Mouse (Mus musculus) thymus, postnatal 14 days (tissue): ENCODE results near the gene Ppip5k2.

Source experiments
- DNase-seq: peaks from one replicate; pipeline ENCODE4 v3.0.0; 2021

Ppip5k2 gene

DNA sequence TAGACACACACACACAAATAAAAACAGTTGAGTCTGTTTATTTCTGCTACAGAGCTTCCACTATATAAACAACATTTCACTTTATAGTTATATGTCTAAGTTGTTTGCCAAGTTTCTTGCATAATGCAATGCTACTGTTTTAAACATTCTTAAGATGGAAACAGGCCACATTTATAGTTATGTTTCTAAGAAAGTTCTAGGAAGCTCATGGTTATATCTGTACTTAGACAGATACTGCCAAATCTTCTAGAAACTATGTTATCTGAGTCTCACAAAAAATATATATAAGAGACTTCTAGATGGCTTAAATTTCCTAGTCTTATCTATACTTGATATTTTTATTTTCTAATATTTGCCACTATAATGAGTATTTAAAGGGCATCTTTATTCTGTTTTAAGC, 17.0 kb downstream of the Ppip5k2 start:
- no peak for DNase-seq

DNA sequence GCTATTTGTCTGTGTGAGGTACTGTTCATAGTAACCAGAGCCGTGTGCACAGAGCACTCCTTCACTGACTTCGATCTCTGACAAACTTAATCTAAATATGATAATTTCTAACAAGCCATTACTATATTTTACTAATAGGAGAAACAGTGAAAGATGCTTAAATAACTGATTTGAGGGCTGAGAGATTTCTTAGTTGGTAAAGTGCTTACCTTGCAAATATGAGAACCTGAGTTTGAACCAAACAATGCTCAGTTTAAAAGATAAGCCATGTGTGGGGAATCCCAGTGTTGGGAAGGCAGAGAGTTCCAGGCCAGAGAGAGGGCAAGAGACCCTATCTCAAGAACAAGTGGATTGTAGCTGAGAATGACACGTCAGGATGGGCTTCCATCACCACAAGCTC, 22.0 kb downstream of the Ppip5k2 start:
- no peak for DNase-seq

- DNase-seq, result no peak
Observed at GRCm38 (mm10) chr1:97746261-97746660, 23.9 kb downstream of the Ppip5k2 start.

GRCm38 (mm10) chr1:97745712-97746111, 24.5 kb downstream of the Ppip5k2 start:
- no peak for DNase-seq

DNA sequence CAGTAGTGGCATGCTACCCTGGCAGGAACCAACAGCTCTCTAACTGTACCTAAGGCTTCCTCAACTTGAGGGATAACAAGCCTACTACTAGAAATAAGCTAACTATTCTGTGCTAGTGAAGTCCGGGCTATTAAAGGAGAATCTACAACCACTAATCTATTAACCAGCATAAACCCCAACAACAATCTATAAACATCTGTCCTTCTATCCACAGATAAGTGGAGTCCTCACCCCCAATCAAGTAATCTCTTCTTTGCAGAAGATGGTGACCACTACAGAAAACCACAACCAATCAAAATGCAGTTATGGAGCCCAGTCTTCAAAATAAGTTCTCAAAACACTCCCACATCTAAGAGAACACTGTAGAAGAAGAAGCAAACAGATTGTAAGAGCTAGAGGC, 27.1 kb downstream of the Ppip5k2 start:
- DNase-seq, result no peak

DNA sequence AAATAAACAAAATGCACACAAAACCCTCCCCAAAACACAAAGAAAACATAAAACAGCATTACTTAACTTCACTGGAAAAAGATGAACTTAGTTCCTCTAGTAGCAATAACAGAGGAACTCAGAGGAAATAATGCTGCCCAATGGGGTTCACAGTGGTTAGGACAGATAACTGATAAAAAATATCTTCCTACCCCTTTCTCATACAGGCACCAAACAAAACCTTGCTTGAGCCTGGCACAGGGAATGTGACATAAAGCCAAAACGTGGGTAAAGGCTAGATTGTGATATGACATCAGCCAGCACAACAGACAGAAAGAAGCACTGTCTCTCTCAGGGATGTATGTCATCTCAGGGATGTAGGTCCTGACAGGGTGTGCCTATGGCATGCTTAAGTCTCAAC, 40.9 kb downstream of the Ppip5k2 start:
- DNase-seq, result no peak

DNA sequence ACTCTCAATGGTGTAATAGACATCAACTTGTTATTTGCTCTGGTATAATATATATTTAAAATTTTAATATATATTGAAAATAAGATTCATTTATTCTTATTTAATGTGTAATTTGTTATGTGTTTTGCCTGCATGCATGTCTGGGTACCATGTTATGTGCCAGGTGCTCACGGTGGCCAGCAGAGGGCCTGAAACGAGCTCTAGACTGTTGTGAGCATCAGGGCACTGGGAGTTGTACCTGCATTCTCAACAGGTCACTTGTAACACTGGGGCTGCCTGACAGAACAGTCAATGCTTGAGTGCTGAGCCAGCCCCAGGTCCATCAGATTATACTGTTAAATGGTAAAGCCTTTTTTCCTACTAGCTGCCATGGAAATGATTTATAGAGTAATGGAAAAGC, 43.5 kb downstream of the Ppip5k2 start:
- DNase-seq, result peak; percentile 12

- DNase-seq, result no peak
Observed at GRCm38 (mm10) chr1:97718440-97718839, 51.8 kb downstream of the Ppip5k2 start.

DNA sequence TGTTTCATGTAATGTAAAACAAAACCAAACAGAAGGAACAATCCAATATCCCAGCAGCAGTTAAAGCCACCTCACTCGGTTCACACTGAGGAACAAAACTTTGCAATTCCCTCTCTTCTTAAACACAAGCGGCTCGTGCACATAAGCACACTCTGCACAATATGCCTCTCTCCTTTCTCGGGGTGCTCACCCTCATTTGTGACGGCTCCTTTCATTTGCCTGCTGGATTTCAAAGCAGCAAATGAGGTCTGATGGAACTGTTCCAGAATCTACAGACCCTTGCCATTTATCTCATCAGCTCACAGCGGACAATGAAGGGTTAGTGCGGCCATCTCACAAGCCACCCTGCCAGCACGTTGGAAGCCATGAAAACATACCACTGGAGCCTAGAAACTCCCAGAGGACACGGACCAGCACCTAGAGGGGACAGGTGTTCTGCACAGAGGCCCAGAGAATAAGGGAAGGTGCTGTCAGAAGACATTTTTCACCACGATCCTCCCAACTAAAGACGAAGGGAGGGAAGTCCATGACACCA, 55.8 kb downstream of the Ppip5k2 start:
- DNase-seq, result no peak

DNA sequence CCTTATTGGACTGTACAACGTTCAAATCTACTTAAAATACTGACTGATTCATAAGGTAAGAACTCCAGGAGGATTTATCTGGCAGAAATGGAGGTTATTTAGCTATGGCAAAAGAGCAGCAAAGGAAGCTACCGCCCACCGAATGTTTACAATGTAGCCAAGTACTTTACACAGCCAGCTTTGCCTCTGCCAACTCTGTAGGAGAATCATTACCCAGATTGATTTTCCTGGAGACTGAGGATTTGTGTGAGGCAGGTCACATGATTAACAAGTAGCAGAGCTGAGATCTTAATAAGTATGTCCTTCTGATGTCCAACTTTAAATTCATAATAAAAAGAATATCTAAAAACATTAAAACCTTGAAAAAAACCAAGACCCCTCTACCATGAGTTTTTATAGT, 59.7 kb downstream of the Ppip5k2 start:
- no peak for DNase-seq

GRCm38 (mm10) chr1:97705389-97705788, 64.8 kb downstream of the Ppip5k2 start:
- DNase-seq, result no peak

DNA sequence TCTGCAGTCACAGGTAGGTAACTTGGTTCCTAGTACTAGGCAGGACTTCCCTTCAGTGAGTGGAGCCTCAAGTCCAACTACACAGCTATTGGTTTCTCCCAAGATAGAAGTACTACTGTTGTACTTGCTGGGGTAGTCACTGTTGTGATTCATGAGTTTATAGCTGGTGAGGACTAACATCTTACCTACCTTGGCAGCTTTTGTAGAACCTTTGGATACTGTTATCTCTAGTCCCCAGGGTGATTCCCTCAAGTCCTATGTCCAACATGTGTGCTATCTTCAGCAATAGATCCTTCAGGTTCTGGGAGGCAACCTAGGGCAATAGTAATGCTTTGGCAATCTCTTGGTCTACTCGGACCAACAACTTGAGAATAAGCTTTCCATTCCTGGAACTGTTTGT, 65.6 kb downstream of the Ppip5k2 start:
- DNase-seq, result no peak

- no peak for DNase-seq
Observed at GRCm38 (mm10) chr1:97698956-97699570, 71.1 kb downstream of the Ppip5k2 start.

- no peak for DNase-seq
Observed at GRCm38 (mm10) chr1:97697273-97697672, 72.9 kb downstream of the Ppip5k2 start.

DNA sequence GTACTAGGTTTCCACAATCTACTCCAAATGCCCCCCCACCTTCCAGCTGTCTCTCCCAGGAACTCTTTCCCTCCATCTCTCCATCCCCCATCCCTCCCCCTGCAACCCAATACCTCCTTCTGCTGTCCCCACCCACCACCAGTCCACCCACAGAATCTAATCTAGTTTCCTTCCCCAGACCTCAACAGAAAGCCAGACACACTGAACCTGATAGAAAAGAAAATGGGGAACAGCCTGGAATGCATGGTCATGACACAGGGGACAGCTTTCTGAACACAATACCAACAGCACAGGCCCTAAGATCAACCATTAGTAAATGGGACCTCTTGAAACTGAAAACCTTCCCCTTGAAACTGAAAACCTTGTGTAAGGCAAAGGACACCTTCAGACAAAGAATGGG, 76.4 kb downstream of the Ppip5k2 start:
- no peak for DNase-seq

GRCm38 (mm10) chr1:97688756-97689155, 81.5 kb downstream of the Ppip5k2 start:
- peak; percentile 78 for DNase-seq

GRCm38 (mm10) chr1:97676526-97677177, 93.6 kb downstream of the Ppip5k2 start:
- DNase-seq, result peak; percentile 24

- DNase-seq, result no peak
Observed at GRCm38 (mm10) chr1:97676115-97676514, 94.1 kb downstream of the Ppip5k2 start.

GRCm38 (mm10) chr1:97672849-97673248, 97.4 kb downstream of the Ppip5k2 start:
- peak; percentile 15 for DNase-seq

DNA sequence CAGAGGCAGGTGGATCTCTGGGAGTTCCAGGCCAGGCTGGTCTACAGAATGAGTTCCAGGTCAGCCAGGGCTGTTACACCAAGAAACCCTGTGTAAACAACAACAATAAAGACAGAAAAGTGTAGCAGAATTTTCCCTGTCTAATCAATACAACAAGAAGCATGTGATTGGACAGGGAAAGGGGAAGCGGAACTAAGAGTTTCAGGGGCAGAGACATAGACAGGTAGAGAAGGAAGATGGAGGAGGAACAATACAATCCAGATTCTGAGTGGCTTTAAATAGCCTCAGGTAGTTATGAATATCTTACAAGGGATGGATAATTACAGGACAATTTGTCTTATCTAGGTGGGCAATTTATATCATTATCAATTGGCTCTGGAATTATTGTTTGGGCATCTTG, 102.9 kb downstream of the Ppip5k2 start:
- no peak for DNase-seq

DNA sequence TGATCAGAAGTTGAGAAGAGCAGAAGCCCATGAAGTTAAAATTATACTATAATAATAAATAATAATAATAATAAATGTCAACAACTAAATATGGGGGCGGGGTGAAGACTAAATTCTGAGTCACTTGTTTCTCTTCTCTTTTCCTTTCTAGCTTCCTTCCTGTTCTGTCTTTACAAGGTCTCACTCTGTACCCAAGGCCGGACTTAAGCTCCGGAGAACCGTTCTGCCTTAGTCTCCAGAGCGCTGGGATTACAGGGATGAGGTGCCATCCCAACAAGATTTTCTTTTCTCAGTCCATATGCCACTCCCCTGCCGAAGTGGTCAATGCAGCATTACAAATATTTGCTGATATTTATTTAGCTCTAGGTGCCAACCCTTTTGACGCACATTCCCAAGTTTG, 107.9 kb downstream of the Ppip5k2 start:
- no peak for DNase-seq

GRCm38 (mm10) chr1:97661406-97662241, 108.6 kb downstream of the Ppip5k2 start, which contains the start of gene D1Ertd622e:
Gene D1Ertd622e, minus strand, starts transcription at chr1:97662074.
- DNase-seq, result peak; percentile 85

DNA sequence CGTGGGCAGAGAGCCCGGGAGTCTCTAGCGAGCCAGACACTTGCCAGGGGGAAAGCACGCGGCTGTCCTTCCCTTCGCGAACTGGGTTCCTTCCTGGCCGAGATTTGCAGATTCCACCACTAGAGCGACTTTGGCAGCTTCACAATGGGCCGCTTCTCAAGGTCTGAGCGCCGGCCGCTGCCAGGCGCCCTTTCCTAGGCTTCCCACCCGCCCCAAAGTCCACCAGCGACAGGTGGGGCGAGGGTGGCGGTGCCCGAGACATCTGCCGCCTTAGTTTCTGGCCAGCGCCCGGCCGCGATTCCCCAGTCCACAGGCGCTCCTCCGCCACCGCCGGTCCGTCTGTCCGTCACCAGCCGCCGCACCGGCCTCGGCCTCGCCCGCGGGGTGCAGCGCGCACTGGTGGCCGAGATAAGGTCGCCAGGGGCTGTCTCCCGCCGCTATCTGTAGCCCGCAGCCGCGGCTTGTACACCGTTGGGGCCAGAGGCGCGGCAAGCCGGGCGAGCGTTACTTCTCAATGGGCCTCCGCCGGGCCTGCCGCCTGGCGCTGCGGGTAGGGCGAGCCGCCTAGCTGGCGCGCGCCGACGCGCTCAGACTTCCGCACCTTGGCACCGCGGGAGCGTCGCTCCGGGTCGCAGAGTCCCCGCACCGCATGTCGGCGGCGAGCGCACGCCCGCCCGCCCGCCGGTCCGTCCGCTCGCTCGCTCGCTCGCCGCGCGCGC, 109.4 kb downstream of the Ppip5k2 start:
- peak; percentile 73 for DNase-seq
